Mouse (Mus musculus) midbrain, embryonic 11.5 days (tissue): ENCODE results near the gene Tmem63a. TPM values are rescaled to one million over a fixed set of nuclear protein-coding genes. Genes with fewer than 3 reads are reported as not detected.

Experiments used
- ATAC-seq: fragments of 200-750 bp; cut with Nextera tagmentation; 2 replicates; pipeline ENCODE4 v1.8.0; 2017; ENCODE audit warnings: moderate TSS enrichment, moderate library complexity; ENCODE audit not compliant: low FRiP score
- DNase-seq: peaks from one replicate; pipeline ENCODE4 v3.0.0; 2015; ENCODE audit warnings: low spot score; ENCODE audit errors: missing footprints
- H3K27ac ChIP-seq: fragments of 300-500 bp; sonication (generic); 2 replicates; pipeline ENCODE4 v1.5.1; 2014; ENCODE audit warnings: low read depth, low read length
- H3K27me3 ChIP-seq: fragments of 300-500 bp; sonication (generic); 2 replicates; pipeline ENCODE4 v1.6.1; 2014; ENCODE audit warnings: mild to moderate bottlenecking, low read length, moderate library complexity, mixed read lengths; ENCODE audit not compliant: control insufficient read depth, insufficient read depth
- H3K36me3 ChIP-seq: fragments of 300-500 bp; sonication (generic); 2 replicates; pipeline ENCODE4 v1.6.1; 2014; ENCODE audit warnings: mild to moderate bottlenecking, low read length, moderate library complexity, mixed read lengths; ENCODE audit not compliant: control insufficient read depth, insufficient read depth
- H3K4me1 ChIP-seq: fragments of 300-500 bp; sonication (generic); 2 replicates; pipeline ENCODE4 v1.6.1; 2014; ENCODE audit warnings: low read length; ENCODE audit not compliant: control insufficient read depth, insufficient read depth
- H3K4me2 ChIP-seq: fragments of 300-500 bp; sonication (generic); 2 replicates; pipeline ENCODE4 v1.6.1; 2014; ENCODE audit warnings: mild to moderate bottlenecking, moderate library complexity
- H3K4me3 ChIP-seq: fragments of 300-500 bp; sonication (generic); 2 replicates; pipeline ENCODE4 v1.5.1; 2014; ENCODE audit warnings: low read depth, low read length
- H3K9ac ChIP-seq: fragments of 300-500 bp; sonication (generic); 2 replicates; pipeline ENCODE4 v1.6.1; 2014; ENCODE audit warnings: low read length
- H3K9me3 ChIP-seq: fragments of 300-500 bp; sonication (generic); 2 replicates; pipeline ENCODE4 v1.6.1; 2016; ENCODE audit warnings: low read length; ENCODE audit not compliant: control insufficient read depth
- whole genome bisulfite sequencing: fragments of 180-500 bp; shearing (Covaris S2); extraction: QIAGEN DNeasy Blood & Tissue Kit; methylation state at CpG from one replicate; pipeline ENCODE4 v1.1.7; 2014; 5-methylcytosine and 5-hydroxymethylcytosine counted together
- polyA plus RNA-seq: library from polyadenylated mRNA; unstranded; fragments of >200 nt; fragmentation: Nextera tagmentation; extraction: Ambion mirVana; gene quantifications from 2 replicates; pipeline ENCODE4 v1.2.1, GENCODE M21; 2014

Gene Tmem63a
- polyA plus RNA-seq, 1 experiment from 2014 or later, result 2.5 TPM

- Histone ChIP-seq H3K9me3 (no peaks in the 10 kb centered on the region), H3K9ac (no peak overlapping the region), H3K4me1 (no peaks in the 10 kb centered on the region), H3K36me3 (no peaks in the 10 kb centered on the region), H3K27ac (no peak overlapping the region), H3K4me3 (no peak overlapping the region), H3K27me3 (no peaks in the 10 kb centered on the region), H3K4me2 (no peak overlapping the region)
- 4% methylated on average over 9 of the region's 9 CpGs for WGBS
- DNase-seq, result peak; percentile 95
- no peak for ATAC-seq
Observed at GRCm38 (mm10) chr1:180987759-180988158, 45.6 kb downstream of the Tmem63a start.

GRCm38 (mm10) chr1:180990671-180991070 is 48.5 kb downstream of the Tmem63a start:
- no peaks in the 10 kb centered on the region for H3K27me3 ChIP-seq
- H3K9me3 ChIP-seq, result no peaks in the 10 kb centered on the region
- DNase-seq, result no peak
- no peak overlapping the region for H3K4me3 ChIP-seq
- H3K36me3 ChIP-seq, result no peaks in the 10 kb centered on the region
- no peak overlapping the region for H3K4me2 ChIP-seq
- no peaks in the 10 kb centered on the region for H3K4me1 ChIP-seq
- no peak overlapping the region for H3K27ac ChIP-seq
- H3K9ac ChIP-seq, result no peak overlapping the region
- WGBS, result 66% methylated on average over 3 of the region's 3 CpGs
- ATAC-seq, result no peak

- Histone ChIP-seq H3K9me3 (no peaks in the 10 kb centered on the region), H3K27ac (no peak overlapping the region), H3K27me3 (no peaks in the 10 kb centered on the region), H3K4me2 (no peak overlapping the region), H3K4me1 (no peaks in the 10 kb centered on the region), H3K9ac (no peak overlapping the region), H3K36me3 (no peaks in the 10 kb centered on the region), H3K4me3 (no peak overlapping the region)
- ATAC-seq (no peak), DNase-seq (peak; percentile 89)
- WGBS, result 62% methylated on average over 3 of the region's 3 CpGs
Observed at GRCm38 (mm10) chr1:180992142-180992541, 50.0 kb downstream of the Tmem63a start.

GRCm38 (mm10) chr1:181000501-181001092 is 58.5 kb downstream of the Tmem63a start:
- Histone ChIP-seq H3K4me1 (peaks cover 2% of the 10 kb centered on the region; the same call in 1 of the 2 replicates), H3K4me2 (no peak overlapping the region), H3K4me3 (no peak overlapping the region), H3K9me3 (no peaks in the 10 kb centered on the region), H3K9ac (no peak overlapping the region), H3K27me3 (no peaks in the 10 kb centered on the region), H3K36me3 (no peaks in the 10 kb centered on the region), H3K27ac (no peak overlapping the region)
- DNase-seq, result peak; percentile 78
- no peak for ATAC-seq
- 67% methylated on average over 10 of the region's 10 CpGs for WGBS

GRCm38 (mm10) chr1:181001217-181001616 is 59.1 kb downstream of the Tmem63a start:
- Histone ChIP-seq H3K9ac (no peak overlapping the region), H3K4me1 (peaks cover 2% of the 10 kb centered on the region; the same call in 1 of the 2 replicates), H3K9me3 (no peaks in the 10 kb centered on the region), H3K36me3 (no peaks in the 10 kb centered on the region), H3K27me3 (no peaks in the 10 kb centered on the region), H3K27ac (no peak overlapping the region), H3K4me2 (no peak overlapping the region), H3K4me3 (no peak overlapping the region)
- peak; percentile 64 for DNase-seq
- ATAC-seq, result no peak
- WGBS, result 94% methylated on average over 3 of the region's 3 CpGs

- ATAC-seq (no peak), DNase-seq (no peak)
- Histone ChIP-seq H3K9me3 (no peaks in the 10 kb centered on the region), H3K27me3 (no peaks in the 10 kb centered on the region), H3K4me3 (no peak overlapping the region), H3K27ac (no peak overlapping the region), H3K9ac (no peak overlapping the region), H3K36me3 (no peaks in the 10 kb centered on the region), H3K4me2 (no peak overlapping the region), H3K4me1 (peaks cover 2% of the 10 kb centered on the region; the same call in 1 of the 2 replicates)
- 80% methylated on average over 3 of the region's 3 CpGs for WGBS
Observed at GRCm38 (mm10) chr1:181001621-181002020, 59.5 kb downstream of the Tmem63a start.

GRCm38 (mm10) chr1:181003790-181004189 is 61.6 kb downstream of the Tmem63a start:
- no peak for ATAC-seq
- Histone ChIP-seq H3K27me3 (no peaks in the 10 kb centered on the region), H3K27ac (no peak overlapping the region), H3K4me2 (no peak overlapping the region), H3K36me3 (no peaks in the 10 kb centered on the region), H3K4me3 (no peak overlapping the region), H3K9me3 (no peaks in the 10 kb centered on the region), H3K9ac (no peak overlapping the region), H3K4me1 (peaks cover 2% of the 10 kb centered on the region; the same call in 1 of the 2 replicates)
- DNase-seq, result no peak
- WGBS, result 80% methylated on average over 2 of the region's 2 CpGs

GRCm38 (mm10) chr1:181005331-181005730 is 63.2 kb downstream of the Tmem63a start:
- peak; percentile 31 for DNase-seq
- H3K4me3 ChIP-seq, result no peak overlapping the region
- 86% methylated on average over 8 of the region's 8 CpGs for WGBS
- H3K36me3 ChIP-seq, result no peaks in the 10 kb centered on the region
- no peak for ATAC-seq
- no peak overlapping the region for H3K4me2 ChIP-seq
- no peak overlapping the region for H3K9ac ChIP-seq
- H3K4me1 ChIP-seq, result peaks cover 2% of the 10 kb centered on the region; the same call in 1 of the 2 replicates
- no peaks in the 10 kb centered on the region for H3K27me3 ChIP-seq
- H3K9me3 ChIP-seq, result no peaks in the 10 kb centered on the region
- H3K27ac ChIP-seq, result no peak overlapping the region

GRCm38 (mm10) chr1:181007831-181008230 is 65.7 kb downstream of the Tmem63a start:
- no peak overlapping the region for H3K9ac ChIP-seq
- DNase-seq (no peak), ATAC-seq (no peak)
- no peaks in the 10 kb centered on the region for H3K27me3 ChIP-seq
- H3K27ac ChIP-seq, result no peak overlapping the region
- no peaks in the 10 kb centered on the region for H3K4me1 ChIP-seq
- 88% methylated on average over 6 of the region's 6 CpGs for WGBS
- H3K9me3 ChIP-seq, result no peaks in the 10 kb centered on the region
- H3K4me2 ChIP-seq, result no peak overlapping the region
- no peaks in the 10 kb centered on the region for H3K36me3 ChIP-seq
- no peak overlapping the region for H3K4me3 ChIP-seq
